8 mouse cellular contexts compared by ENCODE assay signal in the genomic region with DNA sequence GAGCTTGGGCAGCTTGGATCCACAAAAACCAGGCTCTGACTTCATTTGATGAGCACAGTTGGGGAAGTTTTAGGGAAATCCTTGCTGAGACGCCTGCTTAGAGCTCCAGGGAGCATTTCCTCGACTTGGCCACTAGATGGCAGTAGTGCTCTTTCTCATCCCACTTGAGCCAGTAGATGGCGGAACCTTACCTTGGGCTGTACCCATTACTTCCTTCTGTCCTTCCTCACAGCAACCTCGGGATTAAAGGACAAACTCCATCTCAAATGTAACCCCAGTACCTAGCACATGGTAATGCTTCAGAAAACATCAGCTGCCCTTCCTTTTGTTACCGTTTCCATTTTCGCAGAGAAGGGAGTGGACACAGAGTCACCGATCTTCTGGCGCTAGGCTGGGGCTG. TPM values are rescaled to one million over a fixed set of nuclear protein-coding genes. Genes with fewer than 3 reads are reported as not detected.
A peak's percentile ranks its signal among the peaks of the same experiment; 100 is the strongest.
DNase-seq lines count a peak whose midpoint lies in the region; ATAC-seq and TF ChIP-seq lines count a peak whose summit lies in the region.

No protein-coding gene starts in this region.

- H3K4me2 ChIP-seq in hindbrain, embryonic 11.5 days (replicated peaks; ENCODE audit: low read depth, low read length), result no peak overlapping the region

- TF ChIP-seq POLR2A in bone marrow macrophage, adult 2 months (IDR thresholded peaks at IDR 0.05; ENCODE audit: borderline replicate concordance, low read depth, low read length), result no peak
- TF ChIP-seq POLR2A in embryonic fibroblast, embryonic 13.5 days (IDR thresholded peaks at IDR 0.05; ENCODE audit: low read depth, low read length), result no peak

- no peak overlapping the region for H3K27ac ChIP-seq in bone marrow macrophage, adult 2 months (ENCODE audit: insufficient read depth, low read depth, low read length)
- no peak overlapping the region for H3K27ac ChIP-seq in embryonic fibroblast, embryonic 13.5 days (ENCODE audit: insufficient read depth, low read length)
- no peak overlapping the region for H3K27ac ChIP-seq in hindbrain, embryonic 11.5 days (ENCODE audit: low read depth, low read length)

- ATAC-seq in hindbrain, embryonic 11.5 days (ENCODE audit: low FRiP score), result peak; percentile 67

- peak; percentile 87 for TF ChIP-seq CTCF in bone marrow macrophage, adult 2 months (IDR thresholded peaks at IDR 0.05; ENCODE audit: low read depth, low read length)
- TF ChIP-seq CTCF in embryonic fibroblast, embryonic 13.5 days (IDR thresholded peaks at IDR 0.05; ENCODE audit: borderline replicate concordance, insufficient read depth, low read length), result peak; percentile 87

- H3K4me1 ChIP-seq in bone marrow macrophage, adult 2 months (ENCODE audit: control insufficient read depth, insufficient read depth, low read length), result no peaks in the 10 kb centered on the region
- H3K4me1 ChIP-seq in embryonic fibroblast, embryonic 13.5 days (ENCODE audit: control insufficient read depth, insufficient read depth, low read length), result no peaks in the 10 kb centered on the region
- H3K4me1 ChIP-seq in hindbrain, embryonic 11.5 days (replicated peaks; ENCODE audit: control insufficient read depth, insufficient read depth, low read length), result no peaks in the 10 kb centered on the region

- no peaks in the 10 kb centered on the region for H3K27me3 ChIP-seq in hindbrain, embryonic 11.5 days (ENCODE audit: control insufficient read depth, insufficient read depth, low read length)

- no peaks in the 10 kb centered on the region for H3K9me3 ChIP-seq in hindbrain, embryonic 11.5 days (ENCODE audit: control insufficient read depth, low read length)

- H3K4me3 ChIP-seq in bone marrow macrophage, adult 2 months (ENCODE audit: insufficient read depth, low read length), result no peak overlapping the region
- H3K4me3 ChIP-seq in embryonic fibroblast, embryonic 13.5 days (ENCODE audit: insufficient read depth, low read length), result no peak overlapping the region
- no peak overlapping the region for H3K4me3 ChIP-seq in hindbrain, embryonic 11.5 days (ENCODE audit: low read depth, low read length)

- H3K36me3 ChIP-seq in hindbrain, embryonic 11.5 days (ENCODE audit: control insufficient read depth, insufficient read depth, low read length), result no peaks in the 10 kb centered on the region

- DNase-seq in gastrocnemius, postnatal 10 days, result peak; percentile 13
- DNase-seq in gastrocnemius, adult 8-10 months (ENCODE audit: low spot score in 2 of 2), result no peak
- peak; percentile 82 for DNase-seq in hindbrain, embryonic 11.5 days (ENCODE audit: low spot score)
- DNase-seq in layer of hippocampus, adult 9-10 months (ENCODE audit: low spot score), result peak; percentile 58
- peak; percentile 51 for DNase-seq in lung, postnatal 10 days
- DNase-seq in retina, postnatal 1 day, result peak; percentile 79

- WGBS in hindbrain, embryonic 11.5 days, result 33% methylated on average over 8 of the region's 8 CpGs

- H3K9ac ChIP-seq in hindbrain, embryonic 11.5 days (ENCODE audit: low read depth, low read length), result no peak overlapping the region

RNA-seq across cellular contexts. Expression of gene Pah, which starts 31.1 kb away (rescaled TPM):
- under 1 TPM in 1 of 2 experiments, not detected in 1; 0.14 TPM for total RNA-seq in gastrocnemius, postnatal 10 days (2021)
- total RNA-seq in gastrocnemius, adult 8-10 months (2022), result under 1 TPM in 1 of 4 experiments, not detected in 3; 0.72 TPM
- not detected in 2 replicates for polyA plus RNA-seq in bone marrow macrophage, adult 2 months (2012; ENCODE audit: insufficient read depth, insufficient read length, missing spikeins)
- not detected in 2 replicates for polyA plus RNA-seq in embryonic fibroblast, embryonic 13.5 days (2011; ENCODE audit: insufficient read length, low read depth, missing spikeins)
- polyA plus RNA-seq in hindbrain, embryonic 11.5 days (2014; fragmentation: Nextera tagmentation; extraction: Ambion mirVana), result 0.31 and 0.46 TPM in 2 replicates

RNA-seq across cellular contexts. Expression of gene Ascl1, which starts 59.3 kb away (rescaled TPM):
- total RNA-seq in gastrocnemius, postnatal 10 days (2021), result not detected
- total RNA-seq in gastrocnemius, adult 8-10 months (2022), result not detected
- polyA plus RNA-seq in bone marrow macrophage, adult 2 months (2012; ENCODE audit: insufficient read depth, insufficient read length, missing spikeins), result not detected in 2 replicates
- polyA plus RNA-seq in embryonic fibroblast, embryonic 13.5 days (2011; ENCODE audit: insufficient read length, low read depth, missing spikeins), result not detected in 2 replicates
- polyA plus RNA-seq in hindbrain, embryonic 11.5 days (2014; fragmentation: Nextera tagmentation; extraction: Ambion mirVana), result 42.4 and 51.0 TPM in 2 replicates

Comparison
In these comparisons a context has a peak if more than half of its experiments do, and no peak if none do; other contexts are left out.
1. DNase-seq: peak in gastrocnemius, postnatal 10 days (single experiment), hindbrain, embryonic 11.5 days (single experiment), layer of hippocampus, adult 9-10 months (single experiment), lung, postnatal 10 days (single experiment) and retina, postnatal 1 day (single experiment); none in gastrocnemius, adult 8-10 months (0 of 2).
2. RNA of gene Ascl1, which starts 59.3 kb away (polyA plus RNA-seq): 42.4 to 51.0 TPM in hindbrain, embryonic 11.5 days; not detected in embryonic fibroblast, embryonic 13.5 days and not detected in bone marrow macrophage, adult 2 months; every median in the first group is over 10 times any median in the second.